Mouse (Mus musculus) gastrocnemius, postnatal 4 days (tissue): Measurements from ENCODE around the gene Rcor2. TPM values are rescaled to one million over a fixed set of nuclear protein-coding genes. Genes with fewer than 3 reads are reported as not detected.

Experiments used
- DNase-seq, 2 experiments: peaks; one replicate each; pipeline ENCODE4 v3.0.0; 2021 to 2022; ENCODE audit warnings: low spot score in 2 of 2, mixed read lengths in 2 of 2
- long read RNA-seq, 2 experiments: library from polyadenylated mRNA; stranded (forward); transcript quantifications; one replicate each; pipeline ENCODE4 v2.0.0; 2021
- total RNA-seq, 2 experiments: library from RNA; stranded (reverse); gene quantifications; 2 replicates each; pipeline ENCODE4 v1.2.3; 2021

Gene Rcor2
- total RNA-seq, result 10 to 100 TPM; 11.0 to 13.1 TPM
- long read RNA-seq, experiment 1, partial matches to known transcripts, result 2 of 9 reads
- long read RNA-seq, experiment 1, other reads (novel, unspliced or antisense), result 3 of 9 reads
- long read RNA-seq, experiment 2, transcript Rcor2-201 (12 exons, 2,823 nt), result major isoform, 7 of 9 reads
- long read RNA-seq, experiment 2, partial matches to known transcripts, result 0 of 9 reads
- long read RNA-seq, experiment 2, other reads (novel, unspliced or antisense), result 2 of 9 reads

DNA sequence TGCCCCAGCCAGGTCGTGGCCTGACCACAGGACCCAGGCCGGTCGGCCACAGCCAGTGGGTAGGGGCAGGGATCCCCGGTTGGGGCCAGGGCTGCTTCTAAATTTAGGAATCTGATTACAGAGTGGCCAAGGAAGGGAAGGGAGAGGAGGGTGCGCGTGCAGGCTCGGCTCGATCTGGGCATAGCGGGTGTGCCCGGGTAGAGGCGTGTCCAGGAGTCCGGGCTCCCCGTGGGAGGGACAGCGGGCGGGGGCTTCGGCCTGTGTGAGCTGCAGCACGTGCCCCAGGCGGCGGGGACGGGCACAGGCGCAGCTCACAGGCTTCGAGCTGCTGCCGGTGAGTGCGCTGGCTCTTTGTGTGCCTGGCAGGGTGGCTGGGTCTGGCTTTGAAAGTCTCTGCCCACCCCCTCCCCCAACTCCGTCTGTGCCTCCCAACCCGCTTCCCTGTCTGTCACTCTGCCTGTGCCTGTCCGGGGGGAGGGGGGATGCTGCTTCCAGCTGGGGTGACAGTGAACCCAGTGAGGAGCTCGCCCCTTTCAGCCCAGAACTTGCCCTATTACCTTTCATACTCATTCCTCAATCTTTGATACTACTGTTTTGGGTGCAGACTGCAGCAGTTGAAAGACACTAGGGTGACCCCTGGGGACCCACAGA lies at the start of gene Rcor2:
Gene Rcor2, plus strand, starts transcription at position 235 of the 651 bp plus-strand sequence.
- DNase-seq, result peak; percentile 52 to 73

GRCm38 (mm10) chr19:7217926-7218267 lies 49.2 kb upstream of the Rcor2 start:
- DNase-seq, result no peak

- DNase-seq, result no peak
Measured at GRCm38 (mm10) chr19:7218753-7219152, 48.4 kb upstream of the Rcor2 start.

- DNase-seq, result no peak
Measured at GRCm38 (mm10) chr19:7222196-7222595, 44.9 kb upstream of the Rcor2 start.

DNA sequence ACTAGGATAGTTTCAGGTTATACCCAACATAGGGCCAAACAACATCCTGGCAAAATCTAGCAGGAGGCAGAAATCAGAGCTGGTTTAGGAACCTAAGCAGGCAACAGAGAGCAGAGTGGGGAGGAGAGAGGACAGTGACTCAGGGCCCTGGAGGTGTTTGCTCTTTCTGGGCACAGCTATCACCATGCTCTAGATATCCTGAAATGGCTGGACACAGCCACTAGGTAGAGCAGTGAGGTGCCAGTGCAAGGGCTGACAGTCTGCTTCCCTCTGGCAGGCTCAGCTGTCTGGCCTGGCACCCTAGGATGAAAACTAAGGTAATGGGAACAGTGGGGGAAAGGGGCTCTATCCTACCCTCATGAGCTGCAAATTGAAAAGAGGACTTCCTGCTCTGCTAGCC lies 43.6 kb upstream of the Rcor2 start:
- no peak for DNase-seq

DNA sequence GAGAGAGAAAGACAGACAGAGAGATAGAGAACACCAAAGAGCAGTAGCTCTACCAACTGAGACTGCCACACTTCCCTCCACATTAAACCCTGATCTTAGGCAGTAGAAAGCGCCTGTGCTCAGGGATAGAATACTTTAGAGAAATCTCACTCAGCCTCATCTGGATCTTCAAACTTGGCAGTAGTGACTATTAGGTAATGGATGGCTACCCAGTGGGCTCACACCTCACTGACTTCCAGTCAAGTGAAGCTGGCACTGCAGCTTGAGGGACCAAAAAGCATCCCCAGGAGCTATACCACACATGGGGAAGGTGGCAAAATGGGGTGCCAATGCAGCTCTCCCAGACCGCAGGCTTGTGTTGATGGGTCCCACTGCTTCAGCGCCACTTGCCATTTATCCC lies 42.9 kb upstream of the Rcor2 start:
- no peak for DNase-seq

DNA sequence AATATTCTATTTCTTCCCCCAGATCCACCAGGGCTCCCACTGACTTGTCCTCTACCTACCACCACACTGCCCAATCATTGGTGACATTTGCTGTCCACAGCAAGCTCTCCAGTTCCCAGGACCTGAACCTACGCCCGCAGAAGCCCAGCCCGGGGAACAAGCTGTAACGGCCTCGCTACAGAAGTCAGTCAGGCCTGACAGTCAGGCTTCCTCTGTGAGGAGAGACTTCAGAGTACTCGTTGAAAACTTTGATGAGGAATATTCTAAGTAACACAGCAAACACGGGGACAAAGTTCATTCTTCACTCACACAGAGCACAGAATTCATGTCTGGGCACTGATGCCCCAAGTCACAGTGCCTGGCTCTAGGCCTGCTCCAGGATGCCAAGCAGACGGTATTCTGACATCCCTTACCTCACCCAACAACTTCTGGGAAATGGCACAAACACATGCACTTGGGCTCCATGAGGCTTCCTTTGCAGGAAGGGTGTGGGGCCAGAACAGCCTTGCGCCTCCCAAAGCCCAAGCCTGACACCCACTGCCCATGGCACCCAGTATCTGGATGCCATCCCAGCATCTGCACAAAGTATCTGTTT lies 41.9 kb upstream of the Rcor2 start:
- DNase-seq, result no peak

DNA sequence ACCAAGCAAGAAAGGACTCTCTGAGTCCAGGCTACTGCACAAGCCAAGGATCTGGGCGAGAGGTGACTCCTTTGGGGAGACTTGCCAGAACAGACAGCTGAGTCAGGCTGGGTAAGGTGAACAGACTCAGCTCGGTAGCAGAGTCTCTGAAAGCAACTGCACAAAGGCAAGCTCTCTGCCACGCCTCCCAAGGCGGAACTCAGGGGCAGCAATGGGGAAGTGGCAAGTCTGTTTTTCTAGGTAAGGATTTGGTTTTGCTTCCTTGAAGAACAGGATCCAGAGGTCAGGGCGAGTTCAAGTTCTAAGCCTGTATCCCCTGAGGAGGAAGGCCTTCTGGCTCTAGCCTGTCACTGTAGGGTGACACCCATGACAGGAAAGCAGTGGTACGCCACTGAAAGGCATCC lies 40.6 kb upstream of the Rcor2 start:
- DNase-seq, result no peak

DNA sequence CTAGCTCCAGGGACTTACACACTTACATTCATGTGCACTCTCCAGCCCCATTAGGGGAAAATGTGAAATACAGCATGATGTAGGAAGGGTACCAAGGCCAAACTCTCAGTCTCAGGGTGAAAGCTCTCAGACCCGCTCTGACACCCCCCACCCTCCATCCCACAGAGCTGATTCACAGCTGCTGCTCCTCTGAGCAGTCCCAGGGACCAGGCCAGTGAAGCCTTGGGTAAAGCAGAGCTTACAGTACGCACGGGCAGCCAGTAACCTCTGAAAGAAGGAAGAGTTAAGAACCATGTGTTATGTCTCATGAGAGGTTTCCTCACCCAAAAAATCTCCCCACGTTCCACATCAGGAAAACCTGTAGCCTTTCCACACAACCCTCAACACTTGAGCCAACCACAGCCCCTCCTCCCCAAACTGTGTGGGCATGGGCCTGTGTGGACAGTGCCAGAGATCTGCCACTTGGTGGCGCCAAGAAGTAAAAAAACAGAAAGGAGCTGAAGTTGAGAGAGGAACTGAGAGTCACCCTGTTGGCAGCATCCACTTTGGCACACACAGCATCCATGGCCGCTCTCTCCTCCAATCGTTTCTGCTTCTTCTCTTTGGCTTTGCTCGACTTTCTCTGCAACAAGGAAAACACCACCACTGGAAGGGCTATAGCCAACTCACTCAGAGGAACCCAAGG lies 32.4 kb upstream of the Rcor2 start:
- peak; percentile 32 to 74 for DNase-seq

- no peak for DNase-seq
Measured at GRCm38 (mm10) chr19:7235461-7235860, 31.7 kb upstream of the Rcor2 start.

DNA sequence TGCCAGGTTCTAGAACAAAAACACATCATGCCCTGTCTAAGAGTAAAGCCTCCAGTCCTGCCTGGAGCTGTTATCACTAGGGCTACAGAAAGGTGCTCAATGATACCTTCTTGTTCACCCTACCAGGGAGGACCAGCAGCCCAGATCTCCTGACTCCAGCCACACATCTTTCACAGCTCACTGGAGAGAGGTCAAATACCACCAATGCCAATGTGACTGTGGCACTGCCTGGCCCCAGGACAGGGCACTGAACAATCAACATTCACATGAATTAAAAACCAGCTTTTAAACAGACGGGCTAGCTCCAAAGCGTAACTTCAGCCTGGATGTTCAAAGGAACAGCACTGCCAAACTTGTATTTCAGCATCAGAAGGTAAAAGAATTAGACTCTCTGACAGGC lies 31.1 kb upstream of the Rcor2 start:
- no peak for DNase-seq

- DNase-seq, result no peak
Measured at GRCm38 (mm10) chr19:7236742-7237141, 30.4 kb upstream of the Rcor2 start.

- no peak for DNase-seq
Measured at GRCm38 (mm10) chr19:7239574-7239973, 27.6 kb upstream of the Rcor2 start.

- DNase-seq, result no peak
Measured at GRCm38 (mm10) chr19:7240291-7240690, 26.8 kb upstream of the Rcor2 start.

DNA sequence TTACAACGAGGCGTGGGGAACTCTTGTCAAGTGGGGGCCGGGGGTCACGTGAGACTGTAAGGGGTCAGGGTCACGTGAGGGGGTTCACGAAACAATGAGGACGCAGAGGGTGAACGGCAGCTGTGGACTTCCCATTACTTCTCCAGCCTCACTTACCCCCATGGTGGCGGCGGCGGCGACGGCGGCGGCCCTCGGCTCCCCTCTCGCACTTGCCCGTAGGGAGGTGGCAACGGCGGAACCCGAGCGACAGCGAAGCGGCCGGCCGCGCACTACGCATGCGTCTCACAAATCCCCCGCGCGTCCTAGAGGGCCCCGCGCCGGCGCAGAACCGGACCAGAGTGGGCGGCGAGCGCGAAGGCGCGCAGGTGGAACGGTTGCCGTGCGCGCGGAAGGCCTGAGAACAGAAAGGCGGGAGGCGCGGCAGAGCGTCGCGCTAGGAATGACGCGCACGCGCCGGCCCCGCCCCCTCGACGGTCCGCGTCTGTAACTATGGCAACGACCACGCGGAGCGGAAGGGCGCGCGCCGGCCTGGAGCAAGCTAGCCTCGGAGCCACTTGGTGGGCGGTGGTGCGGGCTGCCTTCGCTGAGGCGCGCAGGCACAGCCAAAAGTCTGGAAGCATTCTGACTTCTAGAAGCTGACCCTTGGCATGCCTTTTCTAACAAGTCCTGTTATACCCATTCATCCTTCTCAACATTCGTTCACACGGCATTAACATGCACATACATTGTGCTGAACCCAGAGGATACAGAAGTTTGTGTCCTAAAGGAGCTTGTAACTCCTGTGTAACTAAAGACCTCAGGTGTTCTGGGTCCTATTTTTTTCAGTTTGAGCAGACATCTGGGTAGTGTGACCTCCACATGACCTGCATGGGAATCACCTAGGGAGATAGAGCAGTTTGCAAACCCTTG lies 26.1 kb upstream of the Rcor2 start, which contains the start of gene Naa40:
Gene Naa40, minus strand, starts transcription at position 402 of the 909 bp plus-strand sequence.
- peak; percentile 91 to 93 for DNase-seq

GRCm38 (mm10) chr19:7246021-7246420 lies 21.1 kb upstream of the Rcor2 start:
- DNase-seq, result no peak

- no peak for DNase-seq
Measured at GRCm38 (mm10) chr19:7257881-7258280, 9.2 kb upstream of the Rcor2 start.

DNA sequence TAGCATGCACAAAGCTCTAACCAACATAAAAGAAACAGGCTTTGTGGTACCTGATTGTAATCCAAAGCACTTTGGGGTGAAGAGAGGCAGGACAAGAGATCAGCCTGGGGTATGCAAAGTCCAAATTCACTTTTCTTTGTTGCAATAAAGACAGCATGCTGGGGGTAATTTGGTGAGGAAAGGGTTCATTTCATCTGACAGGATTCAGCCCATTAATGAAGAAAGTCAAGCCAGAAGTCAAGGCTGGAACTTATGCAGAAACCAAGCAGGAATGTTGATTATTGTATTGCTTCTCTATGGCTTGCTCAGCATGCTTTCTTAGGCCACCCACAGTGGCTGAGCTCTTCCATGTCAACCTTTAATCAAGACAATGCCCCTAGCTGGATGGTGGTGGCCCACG lies 5.6 kb upstream of the Rcor2 start:
- no peak for DNase-seq

- DNase-seq, result no peak
Measured at GRCm38 (mm10) chr19:7261964-7262363, 5.2 kb upstream of the Rcor2 start.

DNA sequence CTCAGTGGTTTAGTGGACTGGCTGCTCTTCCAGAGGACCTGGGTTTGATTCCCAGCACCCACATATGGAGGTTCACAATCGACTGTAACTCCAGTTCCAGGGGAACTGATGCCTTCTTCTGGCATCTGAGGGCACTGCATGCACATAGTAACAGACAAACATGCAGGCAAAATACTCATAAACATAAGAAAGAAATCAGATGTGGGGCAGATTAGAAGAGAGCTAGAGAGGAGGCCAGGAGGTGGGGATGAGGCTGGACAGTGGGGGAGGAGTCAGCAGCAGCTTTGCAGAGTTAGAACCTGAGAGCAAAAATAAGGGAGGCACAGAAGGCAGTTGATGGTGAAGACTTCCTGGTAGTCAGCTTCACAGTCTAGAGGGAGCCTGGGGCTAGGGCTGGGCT lies 4.5 kb upstream of the Rcor2 start:
- DNase-seq, result no peak
